Mouse (Mus musculus): ENCODE data around the gene Panx3. TPM values are rescaled to one million over a fixed set of nuclear protein-coding genes. Genes with fewer than 3 reads are reported as not detected.

Gene Panx3
- polyA plus RNA-seq, 1 experiment from 2014 or later = 0.14 TPM

- H3K36me3 ChIP-seq = no peaks in the 10 kb centered on the region
- H3K4me1 ChIP-seq (replicated peaks) = no peaks in the 10 kb centered on the region
- WGBS = 70% methylated on average over 5 of the region's 5 CpGs
- no peaks in the 10 kb centered on the region for H3K9me3 ChIP-seq (replicated peaks)
- no peaks in the 10 kb centered on the region for H3K27me3 ChIP-seq (replicated peaks)
- no peak overlapping the region for H3K27ac ChIP-seq (ENCODE audit: poor library complexity, severe bottlenecking)
- no peak overlapping the region for H3K4me3 ChIP-seq
- no peak overlapping the region for H3K4me2 ChIP-seq
- ATAC-seq (ENCODE audit: insufficient number of reproducible peaks, low FRiP score) = no peak
- no peak overlapping the region for H3K9ac ChIP-seq
Measured at GRCm38 (mm10) chr9:37615220-37615619, 53.8 kb downstream of the Panx3 start.

- Histone ChIP-seq H3K27ac (ENCODE audit: poor library complexity, severe bottlenecking) (no peak overlapping the region), H3K4me1 (replicated peaks) (no peaks in the 10 kb centered on the region), H3K4me2 (peak overlapping the region; percentile 84), H3K9ac (no peak overlapping the region; the same call in 1 of the 2 replicates), H3K9me3 (replicated peaks) (no peaks in the 10 kb centered on the region), H3K4me3 (peak overlapping the region; percentile 70), H3K27me3 (replicated peaks) (no peaks in the 10 kb centered on the region), H3K36me3 (no peaks in the 10 kb centered on the region)
- ATAC-seq (ENCODE audit: insufficient number of reproducible peaks, low FRiP score) = no peak
Measured at GRCm38 (mm10) chr9:37614316-37614715, 54.7 kb downstream of the Panx3 start.

GRCm38 (mm10) chr9:37613911-37614280, 55.1 kb downstream of the Panx3 start:
- H3K4me3 ChIP-seq = peak overlapping the region; percentile 70
- H3K9ac ChIP-seq = peak overlapping the region; percentile 73
- no peaks in the 10 kb centered on the region for H3K9me3 ChIP-seq (replicated peaks)
- peak overlapping the region; percentile 68 for H3K27ac ChIP-seq (ENCODE audit: poor library complexity, severe bottlenecking)
- 22% methylated on average over 6 of the region's 6 CpGs for WGBS
- H3K4me2 ChIP-seq = peak overlapping the region; percentile 84
- no peaks in the 10 kb centered on the region for H3K36me3 ChIP-seq
- H3K4me1 ChIP-seq (replicated peaks) = no peaks in the 10 kb centered on the region
- ATAC-seq (ENCODE audit: insufficient number of reproducible peaks, low FRiP score) = 0 out of 2 replicates have a peak, but pooled peaks have one; percentile 15
- no peaks in the 10 kb centered on the region for H3K27me3 ChIP-seq (replicated peaks)

GRCm38 (mm10) chr9:37613182-37613910, 55.7 kb downstream of the Panx3 start, which contains the start of gene Spa17:
Spa17 (minus strand) TSS chr9:37613722.
- Histone ChIP-seq H3K9me3 (replicated peaks) (no peaks in the 10 kb centered on the region), H3K36me3 (no peaks in the 10 kb centered on the region), H3K27ac (ENCODE audit: poor library complexity, severe bottlenecking) (peak within 1 kb of the TSS; percentile 75), H3K4me1 (replicated peaks) (no peaks in the 10 kb centered on the region), H3K27me3 (replicated peaks) (no peaks in the 10 kb centered on the region), H3K4me2 (peak within 1 kb of the TSS; percentile 84), H3K4me3 (peak within 1 kb of the TSS; percentile 70), H3K9ac (peak within 1 kb of the TSS; percentile 84)
- under 1% methylated on average over 45 of the region's 45 CpGs for WGBS
- ATAC-seq (ENCODE audit: insufficient number of reproducible peaks, low FRiP score) = peak; percentile 97

Other genes with a start within 250 kb of the Panx3 start
- 0.10 and 0.20 TPM in 2 replicates for gene Robo3, start 236.0 kb downstream of the Panx3 start, polyA plus RNA-seq (2016; fragmentation: Nextera tagmentation; extraction: Ambion mirVana)
- gene Msantd2, start 179.9 kb downstream of the Panx3 start, polyA plus RNA-seq (2016; fragmentation: Nextera tagmentation; extraction: Ambion mirVana) = 21.7 and 28.2 TPM in 2 replicates
- gene Esam, start 141.2 kb downstream of the Panx3 start, polyA plus RNA-seq (2016; fragmentation: Nextera tagmentation; extraction: Ambion mirVana) = 54.6 and 59.8 TPM in 2 replicates
- gene Vsig2, start 130.0 kb downstream of the Panx3 start, polyA plus RNA-seq (2016; fragmentation: Nextera tagmentation; extraction: Ambion mirVana) = 1.6 and 1.9 TPM in 2 replicates
- 7.4 and 11.3 TPM in 2 replicates for gene Nrgn, start 116.3 kb downstream of the Panx3 start, polyA plus RNA-seq (2016; fragmentation: Nextera tagmentation; extraction: Ambion mirVana)
- 11.1 and 11.4 TPM in 2 replicates for gene Siae, start 113.5 kb downstream of the Panx3 start, polyA plus RNA-seq (2016; fragmentation: Nextera tagmentation; extraction: Ambion mirVana)
- 6.2 and 6.7 TPM in 2 replicates for gene Spa17, start 55.5 kb downstream of the Panx3 start, polyA plus RNA-seq (2016; fragmentation: Nextera tagmentation; extraction: Ambion mirVana)
- gene Tbrg1, start 11.9 kb downstream of the Panx3 start, polyA plus RNA-seq (2016; fragmentation: Nextera tagmentation; extraction: Ambion mirVana) = 151 and 162 TPM in 2 replicates
- gene Olfr160, start 47.0 kb upstream of the Panx3 start, polyA plus RNA-seq (2016; fragmentation: Nextera tagmentation; extraction: Ambion mirVana) = not detected in 2 replicates
- not detected in 2 replicates for gene Olfr874, start 75.9 kb upstream of the Panx3 start, polyA plus RNA-seq (2016; fragmentation: Nextera tagmentation; extraction: Ambion mirVana)
- gene Olfr875, start 102.6 kb upstream of the Panx3 start, polyA plus RNA-seq (2016; fragmentation: Nextera tagmentation; extraction: Ambion mirVana) = not detected in 2 replicates
- gene Olfr876, start 133.8 kb upstream of the Panx3 start, polyA plus RNA-seq (2016; fragmentation: Nextera tagmentation; extraction: Ambion mirVana) = not detected in 2 replicates
- gene Olfr877, start 185.0 kb upstream of the Panx3 start, polyA plus RNA-seq (2016; fragmentation: Nextera tagmentation; extraction: Ambion mirVana) = not detected in 2 replicates
- gene Olfr145, start 227.5 kb upstream of the Panx3 start, polyA plus RNA-seq (2016; fragmentation: Nextera tagmentation; extraction: Ambion mirVana) = not detected in 2 replicates
- not detected in 2 replicates for gene Olfr878, start 248.6 kb upstream of the Panx3 start, polyA plus RNA-seq (2016; fragmentation: Nextera tagmentation; extraction: Ambion mirVana)